Mouse (Mus musculus) G1E (cell line): ENCODE results near the gene Rbm7.

Source experiments
- CTCF ChIP-seq: IDR thresholded peaks from 2 replicates; pipeline ENCODE4 v1.5.1; 2012; ENCODE audit warnings: low read depth, low read length, inconsistent platforms, mixed read lengths
- GATA1 ChIP-seq: IDR thresholded peaks from 2 replicates; pipeline ENCODE4 v1.6.1; 2012; ENCODE audit warnings: borderline replicate concordance, low read length, inconsistent platforms, mixed read lengths
- GATA2 ChIP-seq: IDR thresholded peaks from 2 replicates; pipeline ENCODE4 v1.6.1; 2012; ENCODE audit warnings: low read depth, low read length, inconsistent platforms, borderline replicate concordance
- TAL1 ChIP-seq: conservative IDR thresholded peaks from 2 replicates; pipeline ENCODE4 v1.6.1; 2012; ENCODE audit warnings: low read depth, low read length, inconsistent platforms, mixed read lengths

- TF ChIP-seq CTCF (no peak), GATA2 (no peak), GATA1 (no peak), TAL1 (no peak)
Observed at GRCm38 (mm10) chr9:48510134-48510533, 15.0 kb upstream of the Rbm7 start.
